ENCODE assay signal across 8 mouse cellular contexts in the genomic region with DNA sequence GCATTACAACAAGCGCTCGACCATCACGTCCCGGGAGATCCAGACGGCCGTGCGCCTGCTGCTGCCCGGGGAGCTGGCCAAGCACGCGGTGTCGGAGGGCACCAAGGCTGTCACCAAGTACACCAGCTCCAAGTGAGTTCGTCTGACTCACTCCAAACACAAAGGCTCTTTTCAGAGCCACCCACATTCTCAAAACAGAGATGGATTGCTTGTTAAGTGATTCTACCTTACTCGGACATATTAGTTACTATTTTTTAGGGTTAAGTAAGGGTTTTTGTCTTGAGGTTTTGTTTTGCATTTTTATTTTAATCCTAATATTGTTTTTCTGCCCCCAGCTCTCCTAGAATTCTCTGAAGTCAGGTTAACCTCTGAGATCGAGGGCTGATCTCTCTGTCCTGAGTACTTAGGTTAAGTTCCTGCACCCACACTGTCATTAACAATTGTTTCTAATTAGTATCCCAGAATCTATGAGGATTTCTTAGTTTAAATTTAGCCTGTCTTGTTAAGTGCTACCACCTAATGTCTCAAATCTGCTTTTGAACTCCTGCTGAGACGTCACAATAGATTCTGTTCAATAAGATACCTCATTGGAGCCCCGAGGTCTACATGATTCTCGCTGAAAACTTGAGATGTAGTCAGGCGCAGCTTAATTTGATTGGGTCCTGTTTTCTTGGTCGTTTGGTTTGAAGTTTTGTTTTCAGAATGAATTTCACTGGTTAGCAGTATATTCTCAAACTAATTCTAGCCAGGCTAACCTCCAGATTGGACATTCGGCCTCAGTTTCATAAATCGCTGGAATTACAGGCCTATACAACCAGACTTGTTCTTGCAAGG. TPM values are rescaled to one million over a fixed set of nuclear protein-coding genes. Genes with fewer than 3 reads are reported as not detected.
DNase-seq lines count a peak whose midpoint lies in the region; ATAC-seq and TF ChIP-seq lines count a peak whose summit lies in the region.

No protein-coding gene starts in this region.

- peak overlapping the region; percentile 40 for H3K4me2 ChIP-seq in kidney, embryonic 14.5 days (replicated peaks; ENCODE audit: low read depth, low read length)
- peak overlapping the region; percentile 69 for H3K4me2 ChIP-seq in midbrain, embryonic 15.5 days

- peaks cover 24% of the 10 kb centered on the region; the same call in 1 of the 2 replicates for H3K4me1 ChIP-seq in kidney, embryonic 14.5 days (ENCODE audit: control insufficient read depth, insufficient read depth, low read length)
- no peaks in the 10 kb centered on the region for H3K4me1 ChIP-seq in kidney, adult 2 months (ENCODE audit: control insufficient read depth, insufficient read depth, low read length)
- H3K4me1 ChIP-seq in hindbrain, embryonic 10.5 days (replicated peaks), result peaks cover 48% of the 10 kb centered on the region
- H3K4me1 ChIP-seq in midbrain, embryonic 15.5 days, result peaks cover 21% of the 10 kb centered on the region

- TF ChIP-seq CTCF in kidney, adult 2 months (conservative IDR thresholded peaks at IDR 0.05; ENCODE audit: insufficient read depth, insufficient read length, low read depth, low read length), result no peak

- no peaks in the 10 kb centered on the region for H3K27me3 ChIP-seq in kidney, embryonic 14.5 days (ENCODE audit: control insufficient read depth, insufficient read depth, low read length)
- no peaks in the 10 kb centered on the region; the same call in none of the 2 replicates for H3K27me3 ChIP-seq in kidney, adult 2 months (replicated peaks; ENCODE audit: control insufficient read depth, insufficient read depth, low read length)
- no peaks in the 10 kb centered on the region; the same call in 1 of the 2 replicates for H3K27me3 ChIP-seq in hindbrain, embryonic 10.5 days (ENCODE audit: insufficient read depth, poor library complexity, severe bottlenecking)
- H3K27me3 ChIP-seq in midbrain, embryonic 15.5 days (replicated peaks), result 0 out of 2 replicates have a peak, but pooled peaks cover 2% of the 10 kb centered on the region

- H3K36me3 ChIP-seq in kidney, embryonic 14.5 days (ENCODE audit: control insufficient read depth, insufficient read depth, low read length), result no peaks in the 10 kb centered on the region
- H3K36me3 ChIP-seq in kidney, adult 2 months (ENCODE audit: control insufficient read depth, insufficient read depth, low read length), result no peaks in the 10 kb centered on the region
- H3K36me3 ChIP-seq in hindbrain, embryonic 10.5 days, result no peaks in the 10 kb centered on the region
- no peaks in the 10 kb centered on the region for H3K36me3 ChIP-seq in midbrain, embryonic 15.5 days (replicated peaks)

- ATAC-seq in kidney, embryonic 14.5 days (ENCODE audit: low FRiP score, low TSS enrichment), result no peak
- no peak; the same call in 1 of the 2 replicates for ATAC-seq in midbrain, embryonic 15.5 days (replicated peaks)

- no peaks in the 10 kb centered on the region for H3K9me3 ChIP-seq in kidney, embryonic 14.5 days (ENCODE audit: control insufficient read depth, low read length)
- H3K9me3 ChIP-seq in hindbrain, embryonic 10.5 days, result no peaks in the 10 kb centered on the region
- H3K9me3 ChIP-seq in midbrain, embryonic 15.5 days, result no peaks in the 10 kb centered on the region

- peak overlapping the region; percentile 90 for H3K27ac ChIP-seq in kidney, embryonic 14.5 days (ENCODE audit: low read depth, low read length)
- H3K27ac ChIP-seq in kidney, adult 2 months (ENCODE audit: insufficient read depth, low read depth, low read length), result no peak overlapping the region
- peak overlapping the region; percentile 88 for H3K27ac ChIP-seq in hindbrain, embryonic 10.5 days
- peak overlapping the region; percentile 38; the same call in 1 of the 2 replicates for H3K27ac ChIP-seq in midbrain, embryonic 15.5 days

- peak overlapping the region; percentile 59 for H3K9ac ChIP-seq in kidney, embryonic 14.5 days (ENCODE audit: low read depth, low read length)
- 0 out of 2 replicates have a peak overlapping the region, but pooled peaks have one; percentile 2 for H3K9ac ChIP-seq in midbrain, embryonic 15.5 days

- no peak for DNase-seq in kidney, adult 2 months
- DNase-seq in MEL-GATA-1-ER (ENCODE audit: extremely low read depth, low read depth), result peak; percentile 70
- DNase-seq in hindbrain, embryonic 10.5 days (ENCODE audit: low spot score), result no peak
- no peak for DNase-seq in left cerebral cortex, adult 11 months (ENCODE audit: low spot score)
- DNase-seq in layer of hippocampus, postnatal 10 days (ENCODE audit: low spot score in 2 of 2), result no peak
- DNase-seq in kidney, adult 18-20 months, result no peak

- TF ChIP-seq POLR2A in kidney, adult 2 months (IDR thresholded peaks at IDR 0.05; ENCODE audit: low read depth, low read length), result no peak

- peak overlapping the region; percentile 34 for H3K4me3 ChIP-seq in kidney, embryonic 14.5 days (ENCODE audit: low read length)
- H3K4me3 ChIP-seq in kidney, adult 2 months (ENCODE audit: insufficient read depth, low read depth, low read length), result no peak overlapping the region
- peak overlapping the region; percentile 45 for H3K4me3 ChIP-seq in hindbrain, embryonic 10.5 days
- peak overlapping the region; percentile 41 for H3K4me3 ChIP-seq in midbrain, embryonic 15.5 days

- 20% methylated on average over 13 of the region's 21 CpGs for WGBS in kidney, embryonic 14.5 days
- 43% methylated on average over 17 of the region's 21 CpGs for WGBS in kidney, adult 2 months
- 13% methylated on average over 17 of the region's 21 CpGs for WGBS in hindbrain, embryonic 10.5 days
- WGBS in midbrain, embryonic 15.5 days, result 11% methylated on average over 14 of the region's 21 CpGs

RNA-seq across cellular contexts. Expression of a gene that starts 0.7 kb away (rescaled TPM):
- 1.9 and 4.3 TPM in 2 replicates for polyA plus RNA-seq in kidney, embryonic 14.5 days (2014; fragmentation: Nextera tagmentation; extraction: Ambion mirVana)
- polyA plus RNA-seq in kidney, adult 2 months (2012; rRNA removed), result 0.43 TPM in 1 of 2 replicates, not detected in the other
- 2.4 and 3.3 TPM in 2 replicates for polyA plus RNA-seq in hindbrain, embryonic 10.5 days (2016; fragmentation: Nextera tagmentation; extraction: Ambion mirVana)
- polyA plus RNA-seq in midbrain, embryonic 15.5 days (2015; fragmentation: Nextera tagmentation; extraction: Ambion mirVana), result 0.31 and 0.87 TPM in 2 replicates
- 10 to 100 TPM; 22.4 to 23.5 TPM for total RNA-seq in layer of hippocampus, postnatal 10 days (2021)

RNA-seq across cellular contexts. Expression of a gene that starts 1.0 kb away (rescaled TPM):
- 11.0 and 12.2 TPM in 2 replicates for polyA plus RNA-seq in kidney, embryonic 14.5 days (2014; fragmentation: Nextera tagmentation; extraction: Ambion mirVana)
- polyA plus RNA-seq in kidney, adult 2 months (2012; rRNA removed), result 0.33 TPM in 1 of 2 replicates, not detected in the other
- 9.9 and 11.4 TPM in 2 replicates for polyA plus RNA-seq in hindbrain, embryonic 10.5 days (2016; fragmentation: Nextera tagmentation; extraction: Ambion mirVana)
- polyA plus RNA-seq in midbrain, embryonic 15.5 days (2015; fragmentation: Nextera tagmentation; extraction: Ambion mirVana), result 3.8 TPM in 1 of 2 replicates, not detected in the other
- 10 to 100 TPM; 11.0 to 16.4 TPM for total RNA-seq in layer of hippocampus, postnatal 10 days (2021)

RNA-seq across cellular contexts. Expression of a gene that starts 4.8 kb away (rescaled TPM):
- polyA plus RNA-seq in kidney, embryonic 14.5 days (2014; fragmentation: Nextera tagmentation; extraction: Ambion mirVana), result 212 and 289 TPM in 2 replicates
- 1.1 and 3.3 TPM in 2 replicates for polyA plus RNA-seq in kidney, adult 2 months (2012; rRNA removed)
- polyA plus RNA-seq in hindbrain, embryonic 10.5 days (2016; fragmentation: Nextera tagmentation; extraction: Ambion mirVana), result 112 and 120 TPM in 2 replicates
- 26.1 and 35.4 TPM in 2 replicates for polyA plus RNA-seq in midbrain, embryonic 15.5 days (2015; fragmentation: Nextera tagmentation; extraction: Ambion mirVana)
- 100 to 1,000 TPM in 1 of 2 experiments, 10 to 100 TPM in 1; 85.1 to 110 TPM for total RNA-seq in layer of hippocampus, postnatal 10 days (2021)

RNA-seq across cellular contexts. Expression of a gene that starts 7.6 kb away (rescaled TPM):
- 18.8 and 27.0 TPM in 2 replicates for polyA plus RNA-seq in kidney, embryonic 14.5 days (2014; fragmentation: Nextera tagmentation; extraction: Ambion mirVana)
- polyA plus RNA-seq in kidney, adult 2 months (2012; rRNA removed), result 0.14 TPM in 1 of 2 replicates, not detected in the other
- 39.0 and 41.1 TPM in 2 replicates for polyA plus RNA-seq in hindbrain, embryonic 10.5 days (2016; fragmentation: Nextera tagmentation; extraction: Ambion mirVana)
- polyA plus RNA-seq in midbrain, embryonic 15.5 days (2015; fragmentation: Nextera tagmentation; extraction: Ambion mirVana), result 3.4 and 3.7 TPM in 2 replicates
- total RNA-seq in layer of hippocampus, postnatal 10 days (2021), result 10 to 100 TPM; 33.1 to 44.1 TPM

RNA-seq across cellular contexts. Expression of a gene that starts 22.0 kb away (rescaled TPM):
- polyA plus RNA-seq in kidney, embryonic 14.5 days (2014; fragmentation: Nextera tagmentation; extraction: Ambion mirVana), result 25.4 and 40.2 TPM in 2 replicates
- polyA plus RNA-seq in kidney, adult 2 months (2012; rRNA removed), result 1.4 and 2.7 TPM in 2 replicates
- polyA plus RNA-seq in hindbrain, embryonic 10.5 days (2016; fragmentation: Nextera tagmentation; extraction: Ambion mirVana), result 18.9 and 20.9 TPM in 2 replicates
- polyA plus RNA-seq in midbrain, embryonic 15.5 days (2015; fragmentation: Nextera tagmentation; extraction: Ambion mirVana), result 3.6 and 4.1 TPM in 2 replicates
- 10 to 100 TPM; 52.8 to 66.3 TPM for total RNA-seq in layer of hippocampus, postnatal 10 days (2021)
